Mouse (Mus musculus): ENCODE measurements around the gene Ackr3. TPM values are rescaled to one million over a fixed set of nuclear protein-coding genes. Genes with fewer than 3 reads are reported as not detected.

Gene Ackr3
- total RNA-seq, 2 experiments from 2014 or later: 26.3 to 60.8 TPM

- peak; percentile 53 for DNase-seq
Observed at GRCm38 (mm10) chr1:90230611-90231010, 26.8 kb downstream of the Ackr3 start.

- DNase-seq: no peak
Observed at GRCm38 (mm10) chr1:90231591-90232490, 28.1 kb downstream of the Ackr3 start.

GRCm38 (mm10) chr1:90232491-90232885, 28.7 kb downstream of the Ackr3 start:
- DNase-seq: no peak

- peak; percentile 76 for DNase-seq
Observed at GRCm38 (mm10) chr1:90234620-90235054, 30.9 kb downstream of the Ackr3 start.

GRCm38 (mm10) chr1:90236640-90237039, 32.9 kb downstream of the Ackr3 start:
- DNase-seq: no peak

GRCm38 (mm10) chr1:90238095-90238888, 34.5 kb downstream of the Ackr3 start:
- DNase-seq: peak; percentile 49

GRCm38 (mm10) chr1:90239336-90240225, 35.8 kb downstream of the Ackr3 start:
- DNase-seq: peak; percentile 63

GRCm38 (mm10) chr1:90240287-90240686, 36.5 kb downstream of the Ackr3 start:
- DNase-seq: no peak

- DNase-seq: no peak
Observed at GRCm38 (mm10) chr1:90242444-90242989, 38.7 kb downstream of the Ackr3 start.

- no peak for DNase-seq
Observed at GRCm38 (mm10) chr1:90244537-90244936, 40.8 kb downstream of the Ackr3 start.

GRCm38 (mm10) chr1:90245533-90245932, 41.8 kb downstream of the Ackr3 start:
- no peak for DNase-seq

- DNase-seq: no peak
Observed at GRCm38 (mm10) chr1:90246035-90246434, 42.3 kb downstream of the Ackr3 start.

GRCm38 (mm10) chr1:90246800-90247199, 43.0 kb downstream of the Ackr3 start:
- no peak for DNase-seq

GRCm38 (mm10) chr1:90247234-90247633, 43.5 kb downstream of the Ackr3 start:
- DNase-seq: no peak

- no peak for DNase-seq
Observed at GRCm38 (mm10) chr1:90247756-90248541, 44.2 kb downstream of the Ackr3 start.

- DNase-seq: no peak
Observed at GRCm38 (mm10) chr1:90248966-90249735, 45.4 kb downstream of the Ackr3 start.

- DNase-seq: no peak
Observed at GRCm38 (mm10) chr1:90250419-90250818, 46.6 kb downstream of the Ackr3 start.

- no peak for DNase-seq
Observed at GRCm38 (mm10) chr1:90251156-90251555, 47.4 kb downstream of the Ackr3 start.

GRCm38 (mm10) chr1:90253465-90253864, 49.7 kb downstream of the Ackr3 start:
- DNase-seq: no peak

- peak; percentile 51 for DNase-seq
Observed at GRCm38 (mm10) chr1:90258253-90258887, 54.6 kb downstream of the Ackr3 start.

Measured in adrenal gland, postnatal 10 days (tissue).